Mouse (Mus musculus) stomach, embryonic 15.5 days (tissue): ENCODE results near the gene Hbb-y. TPM values are rescaled to one million over a fixed set of nuclear protein-coding genes. Genes with fewer than 3 reads are reported as not detected.
"Not testable (repeated sequence)": the region's sequence is repeated elsewhere in the genome, so short reads cannot be mapped to it uniquely, and the experiment has no call there.

Experiments
- ATAC-seq: fragments of 200-750 bp; cut with Nextera tagmentation; 2 replicates; pipeline ENCODE4 v1.8.0; 2017; ENCODE audit warnings: low read depth, moderate number of reproducible peaks, moderate TSS enrichment; ENCODE audit not compliant: insufficient read depth, low FRiP score
- H3K27ac ChIP-seq: fragments of 300-500 bp; sonication (generic); 2 replicates; pipeline ENCODE4 v1.5.1; 2015; ENCODE audit warnings: mild to moderate bottlenecking, inconsistent platforms
- H3K27me3 ChIP-seq: fragments of 300-500 bp; sonication (generic); replicated peaks from 2 replicates; pipeline ENCODE4 v1.6.1; 2015; ENCODE audit warnings: inconsistent platforms
- H3K36me3 ChIP-seq: fragments of 300-500 bp; sonication (generic); 2 replicates; pipeline ENCODE4 v1.6.1; 2015; ENCODE audit warnings: inconsistent platforms
- H3K4me1 ChIP-seq: fragments of 300-500 bp; sonication (generic); 2 replicates; pipeline ENCODE4 v1.6.1; 2015; ENCODE audit warnings: inconsistent platforms
- H3K4me2 ChIP-seq: fragments of 300-500 bp; sonication (generic); 2 replicates; pipeline ENCODE4 v1.6.1; 2015; ENCODE audit warnings: mild to moderate bottlenecking, inconsistent platforms
- H3K4me3 ChIP-seq: fragments of 300-500 bp; sonication (generic); replicated peaks from 2 replicates; pipeline ENCODE4 v1.5.1; 2015; ENCODE audit warnings: inconsistent platforms
- H3K9ac ChIP-seq: fragments of 300-500 bp; sonication (generic); 2 replicates; pipeline ENCODE4 v1.6.1; 2015; ENCODE audit warnings: inconsistent platforms
- H3K9me3 ChIP-seq: fragments of 300-500 bp; sonication (generic); 2 replicates; pipeline ENCODE4 v1.6.1; 2016; ENCODE audit warnings: inconsistent platforms
- WGBS: fragments of 180-500 bp; shearing (Covaris S2); methylation state at CpG from one replicate; pipeline ENCODE4 v1.1.7; 2015; 5-methylcytosine and 5-hydroxymethylcytosine counted together
- polyA plus RNA-seq: library from polyadenylated mRNA; unstranded; fragments of >200 nt; fragmentation: Nextera tagmentation; extraction: Ambion mirVana; gene quantifications from 2 replicates; pipeline ENCODE4 v1.2.1, GENCODE M21; 2015

Hbb-y gene
- polyA plus RNA-seq, 1 experiment from 2014 or later = 247 TPM

- 44% methylated on average over 1 of the region's 2 CpGs for WGBS
- Histone ChIP-seq H3K4me2 (no peak overlapping the region), H3K27me3 (no peaks in the 10 kb centered on the region), H3K9me3 (no peaks in the 10 kb centered on the region), H3K36me3 (no peaks in the 10 kb centered on the region), H3K27ac (no peak overlapping the region), H3K4me3 (no peak overlapping the region), H3K9ac (no peak overlapping the region), H3K4me1 (no peaks in the 10 kb centered on the region)
- ATAC-seq = no peak
Measured at GRCm38 (mm10) chr7:103844525-103845325, 8.3 kb downstream of the Hbb-y start.

- H3K9me3 ChIP-seq = no peaks in the 10 kb centered on the region
- H3K4me2 ChIP-seq = no peak within 1 kb of the TSS
- WGBS = 66% methylated on average over 2 of the region's 2 CpGs
- H3K9ac ChIP-seq = no peak within 1 kb of the TSS
- H3K27me3 ChIP-seq = no peaks in the 10 kb centered on the region
- H3K36me3 ChIP-seq = no peaks in the 10 kb centered on the region
- H3K27ac ChIP-seq = no peak within 1 kb of the TSS
- no peak for ATAC-seq
- H3K4me1 ChIP-seq = no peaks in the 10 kb centered on the region
- no peak within 1 kb of the TSS for H3K4me3 ChIP-seq
Measured at GRCm38 (mm10) chr7:103843034-103843433, 10.0 kb downstream of the Hbb-y start, which contains the start of gene Hbb-bh1. Hbb-bh1 (minus strand) TSS chr7:103843164.

- Histone ChIP-seq H3K4me2 (no peak within 1 kb of the TSS), H3K36me3 (no peaks in the 10 kb centered on the region), H3K4me3 (no peak within 1 kb of the TSS), H3K9ac (no peak within 1 kb of the TSS), H3K9me3 (no peaks in the 10 kb centered on the region), H3K27me3 (no peaks in the 10 kb centered on the region), H3K4me1 (no peaks in the 10 kb centered on the region), H3K27ac (no peak within 1 kb of the TSS)
- ATAC-seq = no peak
- WGBS = 69% methylated on average over 3 of the region's 3 CpGs
Measured at GRCm38 (mm10) chr7:103840268-103840667, 12.7 kb downstream of the Hbb-y start, which contains the start of gene Hbb-bh2. Hbb-bh2 (minus strand) TSS chr7:103840520.

- H3K4me3 ChIP-seq = no peak within 1 kb of the TSS
- H3K4me2 ChIP-seq = no peak within 1 kb of the TSS
- no peak within 1 kb of the TSS for H3K27ac ChIP-seq
- H3K9ac ChIP-seq = no peak within 1 kb of the TSS
- H3K9me3 ChIP-seq = no peaks in the 10 kb centered on the region
- no peaks in the 10 kb centered on the region for H3K4me1 ChIP-seq
- H3K27me3 ChIP-seq = no peaks in the 10 kb centered on the region
- WGBS = 89% methylated on average over 4 of the region's 4 CpGs
- H3K36me3 ChIP-seq = no peaks in the 10 kb centered on the region
- peak; percentile 91 for ATAC-seq
Measured at GRCm38 (mm10) chr7:103827808-103828207, 25.2 kb downstream of the Hbb-y start, which contains the start of gene Hbb-bs. Hbb-bs (minus strand) TSS chr7:103828096.

GRCm38 (mm10) chr7:103827139-103827538 lies 25.9 kb downstream of the Hbb-y start:
- WGBS = no CpG with 5 or more reads among the region's 2 CpGs
- 0 out of 2 replicates have a peak, but pooled peaks have one; percentile 0 for ATAC-seq
- H3K9me3 ChIP-seq, H3K4me2 ChIP-seq, H3K27me3 ChIP-seq, H3K9ac ChIP-seq, H3K27ac ChIP-seq, H3K4me1 ChIP-seq, H3K36me3 ChIP-seq, H3K4me3 ChIP-seq: not testable (repeated sequence)

- no peaks in the 10 kb centered on the region for H3K27me3 ChIP-seq
- no peak overlapping the region for H3K4me3 ChIP-seq
- H3K9ac ChIP-seq = no peak overlapping the region
- H3K36me3 ChIP-seq = no peaks in the 10 kb centered on the region
- no peak overlapping the region for H3K27ac ChIP-seq
- WGBS = 56% methylated on average over 3 of the region's 3 CpGs
- peak; percentile 69 for ATAC-seq
- no peaks in the 10 kb centered on the region for H3K9me3 ChIP-seq
- no peak overlapping the region for H3K4me2 ChIP-seq
- no peaks in the 10 kb centered on the region for H3K4me1 ChIP-seq
Measured at GRCm38 (mm10) chr7:103826255-103826887, 26.6 kb downstream of the Hbb-y start.

GRCm38 (mm10) chr7:103825536-103826254 lies 27.3 kb downstream of the Hbb-y start:
- Histone ChIP-seq H3K4me1 (no peaks in the 10 kb centered on the region), H3K9ac (no peak overlapping the region), H3K27ac (no peak overlapping the region), H3K36me3 (no peaks in the 10 kb centered on the region), H3K4me2 (no peak overlapping the region), H3K9me3 (no peaks in the 10 kb centered on the region), H3K4me3 (no peak overlapping the region), H3K27me3 (no peaks in the 10 kb centered on the region)
- ATAC-seq = peak; percentile 86
- WGBS = 91% methylated on average over 3 of the region's 3 CpGs

GRCm38 (mm10) chr7:103824597-103824996 lies 28.4 kb downstream of the Hbb-y start:
- Histone ChIP-seq H3K9ac (no peak overlapping the region), H3K4me3 (no peak overlapping the region), H3K36me3 (no peaks in the 10 kb centered on the region), H3K9me3 (no peaks in the 10 kb centered on the region), H3K27me3 (no peaks in the 10 kb centered on the region), H3K27ac (no peak overlapping the region), H3K4me1 (no peaks in the 10 kb centered on the region), H3K4me2 (no peak overlapping the region)
- 82% methylated on average over 2 of the region's 2 CpGs for WGBS
- ATAC-seq = no peak

GRCm38 (mm10) chr7:103815085-103815484 lies 37.9 kb downstream of the Hbb-y start:
- not testable (repeated sequence) for H3K9me3 ChIP-seq, H3K9ac ChIP-seq, H3K4me3 ChIP-seq, H3K4me1 ChIP-seq, ATAC-seq, H3K4me2 ChIP-seq, H3K27ac ChIP-seq, H3K36me3 ChIP-seq, H3K27me3 ChIP-seq
- WGBS = 100% methylated on average over 1 of the region's 2 CpGs

GRCm38 (mm10) chr7:103813766-103814165 lies 39.2 kb downstream of the Hbb-y start, which contains the start of gene Hbb-bt:
Hbb-bt (minus strand) TSS chr7:103813996.
- Histone ChIP-seq H3K36me3 (no peaks in the 10 kb centered on the region), H3K9me3 (no peaks in the 10 kb centered on the region), H3K4me2 (no peak within 1 kb of the TSS), H3K27me3 (no peaks in the 10 kb centered on the region), H3K4me1 (no peaks in the 10 kb centered on the region), H3K27ac (no peak within 1 kb of the TSS), H3K9ac (no peak within 1 kb of the TSS), H3K4me3 (no peak within 1 kb of the TSS)
- ATAC-seq = peak; percentile 93
- 71% methylated on average over 3 of the region's 3 CpGs for WGBS

- WGBS = no CpG with 5 or more reads among the region's 3 CpGs
- peak; percentile 19; the same call in 1 of the 2 replicates for ATAC-seq
- H3K9me3 ChIP-seq, H3K4me3 ChIP-seq, H3K4me2 ChIP-seq, H3K27ac ChIP-seq, H3K9ac ChIP-seq, H3K27me3 ChIP-seq, H3K4me1 ChIP-seq, H3K36me3 ChIP-seq: not testable (repeated sequence)
Measured at GRCm38 (mm10) chr7:103813152-103813551, 39.9 kb downstream of the Hbb-y start.

GRCm38 (mm10) chr7:103812174-103812573 lies 40.8 kb downstream of the Hbb-y start:
- no peaks in the 10 kb centered on the region for H3K4me1 ChIP-seq
- no peak overlapping the region for H3K9ac ChIP-seq
- no peaks in the 10 kb centered on the region for H3K36me3 ChIP-seq
- 30% methylated on average over 1 of the region's 1 CpGs for WGBS
- no peak overlapping the region for H3K4me2 ChIP-seq
- ATAC-seq = no peak
- no peak overlapping the region for H3K4me3 ChIP-seq
- no peak overlapping the region for H3K27ac ChIP-seq
- H3K27me3 ChIP-seq = no peaks in the 10 kb centered on the region
- no peaks in the 10 kb centered on the region for H3K9me3 ChIP-seq
